Mouse (Mus musculus): ENCODE measurements at regions not wholly inside any gene's neighbourhood (a gene's known extent, or its start where the extent isn't known, plus 50 kb on each side); places are given as distances from the start of the nearest gene placed in this dataset.
"Not testable (repeated sequence)": the region's sequence is repeated elsewhere in the genome, so short reads cannot be mapped to it uniquely, and the experiment has no call there.

GRCm38 (mm10) chr4:84157911-84158647, 517.0 kb downstream of the Bnc2 start:
- peak; percentile 2 for DNase-seq (ENCODE audit: low read depth, low spot score)

- no peak for DNase-seq (ENCODE audit: low read depth, low spot score)
Measured at GRCm38 (mm10) chr4:84163362-84163761, 511.7 kb downstream of the Bnc2 start.

GRCm38 (mm10) chr4:84165256-84165655, 509.8 kb downstream of the Bnc2 start:
- DNase-seq (ENCODE audit: low read depth, low spot score): no peak

GRCm38 (mm10) chr4:84172841-84173240, 502.2 kb downstream of the Bnc2 start:
- no peak for DNase-seq (ENCODE audit: low read depth, low spot score)

GRCm38 (mm10) chr4:84173441-84173840, 501.6 kb downstream of the Bnc2 start:
- DNase-seq (ENCODE audit: low read depth, low spot score): no peak

- not testable (repeated sequence) for DNase-seq (ENCODE audit: low read depth, low spot score)
Measured at GRCm38 (mm10) chr4:84176457-84176856, 498.6 kb downstream of the Bnc2 start.

- DNase-seq (ENCODE audit: low read depth, low spot score): no peak
Measured at GRCm38 (mm10) chr4:84177827-84178226, 497.2 kb downstream of the Bnc2 start.

- no peak for DNase-seq (ENCODE audit: low read depth, low spot score)
Measured at GRCm38 (mm10) chr4:84184436-84184835, 490.6 kb downstream of the Bnc2 start.

- no peak for DNase-seq (ENCODE audit: low read depth, low spot score)
Measured at GRCm38 (mm10) chr4:84184844-84185243, 490.2 kb downstream of the Bnc2 start.

GRCm38 (mm10) chr4:84189315-84189714, 485.8 kb downstream of the Bnc2 start:
- no peak for DNase-seq (ENCODE audit: low read depth, low spot score)

GRCm38 (mm10) chr4:84191303-84191702, 483.8 kb downstream of the Bnc2 start:
- no peak for DNase-seq (ENCODE audit: low read depth, low spot score)

- DNase-seq (ENCODE audit: low read depth, low spot score): no peak
Measured at GRCm38 (mm10) chr4:84192301-84192700, 482.8 kb downstream of the Bnc2 start.

GRCm38 (mm10) chr4:84196732-84197131, 478.3 kb downstream of the Bnc2 start:
- no peak for DNase-seq (ENCODE audit: low read depth, low spot score)

GRCm38 (mm10) chr4:84198176-84198575, 476.9 kb downstream of the Bnc2 start:
- DNase-seq (ENCODE audit: low read depth, low spot score): peak; percentile 59

GRCm38 (mm10) chr4:84199181-84199656, 475.9 kb downstream of the Bnc2 start:
- peak; percentile 43 for DNase-seq (ENCODE audit: low read depth, low spot score)

- DNase-seq (ENCODE audit: low read depth, low spot score): no peak
Measured at GRCm38 (mm10) chr4:84201001-84201400, 474.1 kb downstream of the Bnc2 start.

GRCm38 (mm10) chr4:84202231-84202630, 472.8 kb downstream of the Bnc2 start:
- no peak for DNase-seq (ENCODE audit: low read depth, low spot score)

- peak; percentile 63 for DNase-seq (ENCODE audit: low read depth, low spot score)
Measured at GRCm38 (mm10) chr4:84203680-84204079, 471.4 kb downstream of the Bnc2 start.

GRCm38 (mm10) chr4:84204777-84205176, 470.3 kb downstream of the Bnc2 start:
- no peak for DNase-seq (ENCODE audit: low read depth, low spot score)

GRCm38 (mm10) chr4:84208175-84208574, 466.9 kb downstream of the Bnc2 start:
- no peak for DNase-seq (ENCODE audit: low read depth, low spot score)

GRCm38 (mm10) chr4:84209538-84209937, 465.5 kb downstream of the Bnc2 start:
- no peak for DNase-seq (ENCODE audit: low read depth, low spot score)

GRCm38 (mm10) chr4:84211311-84211875, 463.7 kb downstream of the Bnc2 start:
- DNase-seq (ENCODE audit: low read depth, low spot score): no peak

GRCm38 (mm10) chr4:84212004-84212403, 463.1 kb downstream of the Bnc2 start:
- DNase-seq (ENCODE audit: low read depth, low spot score): no peak

Measured in skeletal muscle tissue, adult 2 months (tissue).